Mouse (Mus musculus): Measurements from ENCODE around the gene Ang4.

The Ang4 gene

GRCm38 (mm10) chr14:51773490-51773889 lies at the start of gene Ang4:
Ang4 (minus strand) TSS chr14:51773590.
- DNase-seq (ENCODE audit: low read depth, low spot score) = no peak

GRCm38 (mm10) chr14:51799746-51800145 lies 26.4 kb upstream of the Ang4 start, which contains the start of gene AY358078:
AY358078 (plus strand) TSS chr14:51800046.
- DNase-seq (ENCODE audit: low read depth, low spot score) = no peak

- no peak for DNase-seq (ENCODE audit: low read depth, low spot score)
These were observed 20.7 kb upstream of the Ang4 start for GRCm38 (mm10) chr14:51794106-51794505.

- peak; percentile 13 for DNase-seq (ENCODE audit: low read depth, low spot score)
These were observed 15.8 kb upstream of the Ang4 start for GRCm38 (mm10) chr14:51789196-51789595.

- DNase-seq (ENCODE audit: low read depth, low spot score) = no peak
These were observed 13.7 kb upstream of the Ang4 start for GRCm38 (mm10) chr14:51787061-51787460.

GRCm38 (mm10) chr14:51786335-51786734 lies 12.9 kb upstream of the Ang4 start:
- DNase-seq (ENCODE audit: low read depth, low spot score) = no peak

- DNase-seq (ENCODE audit: low read depth, low spot score) = no peak
These were observed 5.6 kb upstream of the Ang4 start for GRCm38 (mm10) chr14:51778865-51779481.

- DNase-seq (ENCODE audit: low read depth, low spot score) = no peak
These were observed 4.4 kb upstream of the Ang4 start for GRCm38 (mm10) chr14:51777791-51778190.

- DNase-seq (ENCODE audit: low read depth, low spot score) = peak; percentile 27
These were observed 2.0 kb downstream of the Ang4 start for GRCm38 (mm10) chr14:51771378-51771777.

- no peak for DNase-seq (ENCODE audit: low read depth, low spot score)
These were observed 17.4 kb downstream of the Ang4 start for GRCm38 (mm10) chr14:51755944-51756343.

GRCm38 (mm10) chr14:51740347-51741170 lies 32.8 kb downstream of the Ang4 start:
- DNase-seq (ENCODE audit: low read depth, low spot score) = no peak

GRCm38 (mm10) chr14:51739150-51739993 lies 34.0 kb downstream of the Ang4 start:
- DNase-seq (ENCODE audit: low read depth, low spot score) = no peak

- DNase-seq (ENCODE audit: low read depth, low spot score) = no peak
These were observed 34.8 kb downstream of the Ang4 start for GRCm38 (mm10) chr14:51738411-51739149.

- DNase-seq (ENCODE audit: low read depth, low spot score) = no peak
These were observed 35.4 kb downstream of the Ang4 start for GRCm38 (mm10) chr14:51737967-51738366.

GRCm38 (mm10) chr14:51717083-51717482 lies 56.3 kb downstream of the Ang4 start, which contains the start of gene Gm5800:
Gm5800 (minus strand) TSS chr14:51717183.
- DNase-seq (ENCODE audit: low read depth, low spot score) = no peak

Data from CD4-positive helper T cell, adult 2 months (primary cell).